Mouse (Mus musculus) layer of hippocampus, adult 2 months (tissue): ENCODE measurements around the gene Popdc3. TPM values are rescaled to one million over a fixed set of nuclear protein-coding genes. Genes with fewer than 3 reads are reported as not detected.
A peak's percentile ranks its signal among the peaks of the same experiment; 100 is the strongest.
"Not testable (repeated sequence)": the region's sequence is repeated elsewhere in the genome, so short reads cannot be mapped to it uniquely, and the experiment has no call there.

Experiments
- DNase-seq, 2 experiments: peaks; one replicate each; pipeline ENCODE4 v3.0.0; 2022; ENCODE audit warnings: low spot score in 2 of 2
- H3K27ac ChIP-seq: fragments of 200-600 bp; 2 replicates; pipeline ENCODE4 v1.8.1; 2022
- H3K4me3 ChIP-seq: fragments of 200-600 bp; 2 replicates; pipeline ENCODE4 v1.8.1; 2022; ENCODE audit warnings: mild to moderate bottlenecking
- CTCF ChIP-seq: fragments of 200-600 bp; conservative IDR thresholded peaks from 2 replicates; pipeline ENCODE4 v1.8.1; 2022; ENCODE audit warnings: antibody characterized with exemption, mild to moderate bottlenecking, moderate library complexity
- total RNA-seq, 2 experiments: library from RNA; stranded (reverse); gene quantifications; 2 replicates each; pipeline ENCODE4 v1.2.3; 2021

The Popdc3 gene
- total RNA-seq, 2 experiments from 2014 or later: 4.0 to 7.3 TPM

DNA sequence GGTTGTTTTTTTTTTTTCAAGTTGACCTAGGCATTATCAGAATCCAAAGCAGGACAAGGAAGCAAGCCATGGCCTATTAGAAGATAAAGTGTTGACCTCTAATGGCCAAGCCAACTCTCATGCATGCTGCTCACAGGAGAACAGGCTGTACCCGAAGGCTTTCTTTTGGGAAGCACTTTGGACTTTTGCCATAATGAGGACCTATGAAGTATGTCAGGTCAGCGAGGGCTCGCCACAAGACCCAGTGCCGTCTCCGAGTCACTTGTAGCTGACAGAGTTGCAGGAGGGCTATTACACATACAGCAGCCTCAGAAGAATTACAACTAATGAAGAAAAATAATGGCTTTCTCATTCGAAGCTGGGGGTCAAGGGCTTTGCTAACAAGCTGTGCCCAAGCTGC, 55.5 kb downstream of the Popdc3 start:
- no peak overlapping the region for H3K27ac ChIP-seq
- DNase-seq: no peak
- no peak for TF ChIP-seq CTCF
- H3K4me3 ChIP-seq: no peak overlapping the region

DNA sequence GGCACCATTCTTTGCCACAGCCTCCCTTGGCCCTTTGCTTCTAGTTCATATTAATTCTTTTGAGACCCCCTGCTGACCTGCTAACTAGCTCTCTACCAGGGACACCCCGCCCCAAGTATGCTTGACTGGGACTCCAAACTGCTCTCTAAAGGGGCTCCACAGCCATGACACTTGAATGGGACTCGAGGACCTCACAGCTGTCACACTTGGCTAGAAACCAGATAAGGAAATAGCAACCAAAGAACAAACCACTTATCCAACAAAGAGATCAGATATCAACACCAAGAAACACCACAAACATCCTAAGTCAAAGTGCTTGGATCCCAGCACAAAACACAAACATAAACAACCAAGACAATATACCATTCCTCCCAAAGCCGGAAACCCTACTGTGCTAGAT, 58.4 kb downstream of the Popdc3 start:
- no peak for TF ChIP-seq CTCF
- no peak for DNase-seq
- no peak overlapping the region for H3K27ac ChIP-seq

DNA sequence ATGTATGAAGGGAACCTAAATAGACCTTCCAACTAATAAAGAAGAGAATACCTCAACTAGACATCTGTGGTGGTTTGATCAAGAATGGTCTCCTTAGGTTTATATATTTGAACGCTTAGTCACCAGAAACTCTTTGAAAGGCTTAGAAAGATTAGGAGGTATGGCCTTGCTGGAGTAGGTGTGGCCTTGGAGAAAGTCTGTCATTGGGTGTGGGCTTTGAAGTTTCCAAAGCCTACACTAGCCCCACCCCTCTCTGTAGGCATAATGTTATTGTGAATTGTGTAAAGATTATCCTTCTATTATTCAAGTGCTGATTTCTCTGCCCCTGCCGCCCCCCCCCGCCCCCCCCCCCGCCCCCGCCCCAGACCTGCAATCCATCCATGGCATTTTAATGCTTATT, 59.6 kb downstream of the Popdc3 start:
- no peak for DNase-seq
- TF ChIP-seq CTCF: no peak
- Histone ChIP-seq H3K27ac (no peak overlapping the region), H3K4me3 (no peak overlapping the region)

More for the DNA sequence above, 58.4 kb downstream of the Popdc3 start:
- H3K4me3 ChIP-seq: no peak overlapping the region

GRCm38 (mm10) chr10:45260477-45260876, 82.6 kb downstream of the Popdc3 start:
- Histone ChIP-seq H3K27ac (no peak overlapping the region), H3K4me3 (no peak overlapping the region)
- TF ChIP-seq CTCF: no peak
- no peak for DNase-seq

DNA sequence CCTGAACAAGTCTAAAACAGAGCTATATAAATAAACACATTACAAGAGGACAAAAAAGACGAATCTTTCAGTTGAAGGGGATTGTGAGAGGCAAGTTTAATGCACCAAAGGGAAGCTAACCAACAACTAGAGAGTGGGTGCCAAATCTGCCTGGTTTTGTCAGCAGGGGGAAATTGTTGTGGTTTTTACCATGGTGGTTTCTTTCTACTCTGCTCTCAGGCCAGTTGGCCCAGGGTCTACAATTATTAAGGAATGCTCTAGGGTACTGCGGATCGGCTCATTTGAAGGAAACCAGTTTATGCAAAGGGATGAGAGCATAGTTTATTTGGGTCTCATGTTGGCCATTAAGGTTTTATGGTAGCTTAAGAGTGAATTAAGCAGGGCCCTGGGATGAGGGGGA, 84.2 kb downstream of the Popdc3 start:
- DNase-seq: no peak
- no peak for TF ChIP-seq CTCF
- Histone ChIP-seq H3K4me3 (no peak overlapping the region), H3K27ac (no peak overlapping the region)

DNA sequence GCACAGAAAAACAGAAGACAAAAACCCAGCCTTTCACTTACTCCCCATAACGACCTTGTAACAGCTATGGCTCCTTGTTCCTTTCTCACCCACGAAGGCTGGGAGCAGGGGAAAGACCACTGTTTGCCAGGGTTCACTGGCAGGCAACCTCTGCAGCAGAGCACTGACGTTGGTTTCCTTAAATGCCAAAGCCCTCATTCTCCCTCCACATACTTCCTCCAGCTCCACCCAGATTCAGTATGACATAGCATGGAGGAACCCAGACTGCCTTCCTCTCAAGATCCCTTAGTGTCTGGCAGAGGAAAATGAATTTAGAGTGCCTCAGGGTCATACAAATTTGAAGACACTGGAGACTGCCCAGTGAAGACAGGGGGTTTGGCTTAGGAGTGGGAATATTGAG, 98.6 kb downstream of the Popdc3 start:
- no peak for DNase-seq
- Histone ChIP-seq H3K27ac (no peak overlapping the region), H3K4me3 (no peak overlapping the region)
- TF ChIP-seq CTCF: no peak

DNA sequence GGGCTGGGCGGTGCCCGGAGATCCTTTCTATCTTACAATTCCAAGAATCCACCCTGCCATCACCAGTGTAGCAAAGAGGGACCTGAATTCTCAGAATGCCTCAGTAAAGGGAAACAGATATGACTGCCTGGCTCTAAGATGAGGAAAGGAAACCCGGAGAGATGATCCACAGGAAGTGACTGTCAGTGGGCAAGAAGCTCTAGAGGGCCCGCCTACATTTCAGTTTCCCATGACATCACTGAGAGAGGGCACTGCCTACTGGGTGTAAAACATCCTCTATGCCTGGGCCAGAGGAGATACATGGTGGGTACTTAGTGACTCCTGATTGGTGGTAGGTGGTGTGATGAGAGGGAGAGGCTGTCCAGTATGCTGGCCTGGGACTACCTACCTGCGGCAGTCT, 99.1 kb downstream of the Popdc3 start:
- Histone ChIP-seq H3K4me3 (no peak overlapping the region), H3K27ac (no peak overlapping the region)
- TF ChIP-seq CTCF: no peak
- DNase-seq: no peak

DNA sequence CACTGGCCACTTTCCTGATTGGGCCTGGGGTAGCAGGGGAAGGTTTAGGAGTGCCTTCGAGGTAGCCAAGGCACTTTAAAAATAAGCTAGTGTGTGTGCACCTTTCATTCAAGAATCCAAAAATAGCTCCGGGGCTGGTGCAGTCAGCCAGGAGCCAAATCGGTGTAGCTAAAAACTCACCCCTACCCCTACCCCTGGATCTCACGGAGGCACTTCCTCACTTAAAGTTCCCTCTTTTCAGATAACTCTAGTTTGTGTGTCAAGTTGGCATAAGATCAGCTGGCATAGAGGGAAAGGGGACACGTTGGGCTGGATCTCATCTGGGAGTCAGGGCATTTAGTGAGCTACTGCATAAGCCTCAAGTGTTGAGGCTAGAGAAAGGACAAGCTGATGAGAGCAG, 107.8 kb downstream of the Popdc3 start:
- TF ChIP-seq CTCF: no peak

GRCm38 (mm10) chr10:45288351-45288750, 110.5 kb downstream of the Popdc3 start:
- Histone ChIP-seq H3K4me3 (no peak overlapping the region), H3K27ac (no peak overlapping the region)
- no peak for TF ChIP-seq CTCF
- DNase-seq: no peak

More for the DNA sequence above, 107.8 kb downstream of the Popdc3 start:
- no peak for DNase-seq
- H3K27ac ChIP-seq: no peak overlapping the region
- H3K4me3 ChIP-seq: no peak overlapping the region

GRCm38 (mm10) chr10:45289218-45290105, 111.6 kb downstream of the Popdc3 start:
- Histone ChIP-seq H3K27ac (no peak overlapping the region), H3K4me3 (peak overlapping the region; percentile 58)
- peak in 1 of 2 experiments; percentile 45 for DNase-seq
- TF ChIP-seq CTCF: no peak

DNA sequence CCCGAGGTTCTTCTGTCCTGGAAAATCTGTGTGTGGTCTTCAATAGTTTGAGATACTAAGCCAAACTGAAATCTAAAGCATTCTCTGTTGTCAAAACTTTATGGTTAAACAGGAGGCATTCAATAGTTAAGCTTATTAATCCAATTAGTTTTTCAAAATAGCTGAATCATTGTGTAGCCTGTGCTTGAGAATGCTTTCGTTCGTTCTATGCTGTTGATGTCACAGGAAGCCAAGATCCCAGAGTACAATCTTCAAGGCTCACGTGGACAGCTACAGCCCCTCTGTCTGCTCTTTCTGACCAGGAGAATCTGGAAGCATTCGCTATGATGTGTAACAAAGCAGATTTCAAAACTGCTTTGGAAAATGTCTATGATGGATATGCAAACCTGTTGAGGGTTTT, 112.7 kb downstream of the Popdc3 start:
- H3K27ac ChIP-seq: no peak overlapping the region
- no peak overlapping the region for H3K4me3 ChIP-seq
- no peak for DNase-seq
- no peak for TF ChIP-seq CTCF

DNA sequence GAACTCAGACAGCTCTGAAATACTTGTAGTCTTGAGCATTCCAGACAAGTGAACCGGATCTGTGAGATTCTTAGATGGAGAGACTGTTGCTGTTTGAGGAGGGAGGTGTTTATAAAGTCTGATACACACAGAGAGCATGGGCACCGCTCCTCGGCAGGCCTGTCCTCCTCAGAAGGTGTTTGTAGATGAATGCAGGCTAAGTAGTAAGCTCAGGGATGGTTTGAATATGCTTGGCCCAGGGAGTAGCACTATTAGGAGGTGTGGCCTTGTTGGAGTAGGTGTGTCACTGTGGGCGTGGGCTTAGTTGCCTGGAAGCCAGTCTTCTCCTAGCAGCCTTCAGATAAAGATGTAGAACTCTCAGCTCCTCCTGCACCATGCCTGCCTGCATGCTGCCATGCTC, 114.3 kb downstream of the Popdc3 start:
- H3K27ac ChIP-seq, H3K4me3 ChIP-seq, DNase-seq: not testable (repeated sequence)

DNA sequence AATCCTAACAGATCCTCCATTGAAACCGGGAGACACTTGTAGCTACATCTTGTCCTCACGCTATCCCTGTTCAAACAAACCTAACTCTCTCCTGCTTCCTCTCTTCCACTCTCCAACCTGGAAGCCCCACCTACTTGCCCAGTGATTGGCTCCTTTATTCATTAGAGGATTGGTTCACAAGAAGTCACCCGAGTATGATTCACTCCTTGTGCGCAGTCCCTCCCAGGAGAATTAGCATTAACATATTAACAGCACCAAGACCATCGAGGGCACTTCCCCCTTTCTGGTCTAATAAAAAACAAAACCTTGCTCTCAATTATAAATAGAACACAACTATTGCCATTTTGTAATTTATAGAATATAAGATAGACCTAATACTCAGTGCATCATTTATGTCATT, 117.2 kb downstream of the Popdc3 start:
- Histone ChIP-seq H3K27ac (no peak overlapping the region), H3K4me3 (no peak overlapping the region)
- no peak for TF ChIP-seq CTCF
- no peak for DNase-seq

- DNase-seq: no peak
- Histone ChIP-seq H3K27ac (no peak overlapping the region), H3K4me3 (no peak overlapping the region)
- no peak for TF ChIP-seq CTCF
Observed at GRCm38 (mm10) chr10:45298503-45298902, 120.6 kb downstream of the Popdc3 start.
